Comparison of ENCODE assay signal across 23 mouse cellular contexts in genomic region chr5:92245483-92245882, GRCm38 (mm10). TPM values are rescaled to one million over a fixed set of nuclear protein-coding genes. Genes with fewer than 3 reads are reported as not detected.
DNase-seq lines count a peak whose midpoint lies in the region; ATAC-seq lines count a peak whose summit lies in the region.
"Had no signal": no experiment of that assay in that cellular context is flagged by ENCODE, and none has a peak within 500 bp of the region (broad histone marks: within the 10 kb centered on the region; RNA-seq: fewer than 3 reads in every experiment).

No protein-coding gene starts in this region.

- H3K9me3 ChIP-seq in midbrain, embryonic 15.5 days: no peaks in the 10 kb centered on the region
- H3K9me3 ChIP-seq: forebrain, embryonic 10.5 days had no signal

- peak; percentile 18 to 28 for DNase-seq in spleen, postnatal 36 days (ENCODE audit: low spot score in 2 of 2)
- DNase-seq in spleen, postnatal 4 days (ENCODE audit: low spot score in 2 of 2): no peak
- peak; percentile 45 for DNase-seq in induced T-regulatory cell, adult 2 months (ENCODE audit: low read depth)
- peak; percentile 8 for DNase-seq in skeletal muscle tissue, adult 2 months (ENCODE audit: low read depth, low spot score)
- no peak for DNase-seq in gastrocnemius, postnatal 4 days (ENCODE audit: low spot score in 2 of 2)
- DNase-seq in right cerebral cortex, postnatal 10 days (ENCODE audit: low spot score in 2 of 2): no peak
- DNase-seq in right cerebral cortex, postnatal 14 days: no peak
- DNase-seq: cerebellum, postnatal 25 days; heart, adult 11 months; kidney, adult 9 months; lung, adult 2 months had no signal

- H3K4me1 ChIP-seq in midbrain, embryonic 15.5 days: no peaks in the 10 kb centered on the region
- H3K4me1 ChIP-seq: embryonic facial prominence, embryonic 13.5 days; forebrain, embryonic 10.5 days; heart, embryonic 15.5 days; hindbrain, embryonic 15.5 days; midbrain, embryonic 12.5 days had no signal

- no peak overlapping the region for H3K27ac ChIP-seq in midbrain, embryonic 15.5 days
- H3K27ac ChIP-seq: embryonic facial prominence, embryonic 13.5 days; forebrain, embryonic 10.5 days; heart, embryonic 15.5 days; hindbrain, embryonic 15.5 days; midbrain, embryonic 12.5 days had no signal

- no peak for ATAC-seq in midbrain, embryonic 15.5 days (replicated peaks)
- ATAC-seq: Patski had no signal

- no peaks in the 10 kb centered on the region for H3K36me3 ChIP-seq in midbrain, embryonic 15.5 days (replicated peaks)
- H3K36me3 ChIP-seq: embryonic facial prominence, embryonic 13.5 days; forebrain, embryonic 10.5 days; heart, embryonic 15.5 days; hindbrain, embryonic 15.5 days; midbrain, embryonic 12.5 days had no signal

- H3K4me2 ChIP-seq in midbrain, embryonic 15.5 days: no peak overlapping the region
- H3K4me2 ChIP-seq: embryonic facial prominence, embryonic 13.5 days; heart, embryonic 15.5 days; hindbrain, embryonic 15.5 days; midbrain, embryonic 12.5 days had no signal

- no peak overlapping the region for H3K9ac ChIP-seq in midbrain, embryonic 15.5 days
- H3K9ac ChIP-seq: embryonic facial prominence, embryonic 13.5 days; heart, embryonic 15.5 days; hindbrain, embryonic 15.5 days; midbrain, embryonic 12.5 days had no signal

- no peak overlapping the region for H3K4me3 ChIP-seq in midbrain, embryonic 15.5 days
- H3K4me3 ChIP-seq: embryonic facial prominence, embryonic 13.5 days; forebrain, embryonic 10.5 days; heart, embryonic 15.5 days; hindbrain, embryonic 15.5 days; midbrain, embryonic 12.5 days had no signal

- 90% methylated on average over 9 of the region's 9 CpGs for WGBS in midbrain, embryonic 15.5 days

- no peaks in the 10 kb centered on the region for H3K27me3 ChIP-seq in midbrain, embryonic 15.5 days (replicated peaks)
- H3K27me3 ChIP-seq: embryonic facial prominence, embryonic 13.5 days; heart, embryonic 15.5 days; hindbrain, embryonic 15.5 days; midbrain, embryonic 12.5 days; Patski had no signal

RNA-seq across cellular contexts. Expression of gene Ppef2, which starts 10.6 kb away (rescaled TPM):
- under 1 TPM; 0.08 to 0.29 TPM for total RNA-seq in gastrocnemius, postnatal 4 days (2021)
- polyA plus RNA-seq in midbrain, embryonic 15.5 days (2015; fragmentation: Nextera tagmentation; extraction: Ambion mirVana): 0.50 and 0.99 TPM in 2 replicates
- total RNA-seq: adrenal gland, adult 18-20 months had no signal
- polyA plus RNA-seq: forebrain, embryonic 10.5 days; heart, embryonic 15.5 days had no signal

RNA-seq across cellular contexts. Expression of gene U90926, which starts 30.3 kb away (rescaled TPM):
- not detected for total RNA-seq in gastrocnemius, postnatal 4 days (2021)
- not detected in 2 replicates for polyA plus RNA-seq in midbrain, embryonic 15.5 days (2015; fragmentation: Nextera tagmentation; extraction: Ambion mirVana)
- total RNA-seq: adrenal gland, adult 18-20 months; left cerebral cortex, adult 18-20 months had no signal
- polyA plus RNA-seq: embryonic facial prominence, embryonic 13.5 days; forebrain, embryonic 10.5 days; heart, embryonic 15.5 days; hindbrain, embryonic 15.5 days; limb, embryonic 14.5 days; lung, adult 2 months; midbrain, embryonic 12.5 days; neural tube, embryonic 14.5 days; stomach, embryonic 14.5 days had no signal

RNA-seq across cellular contexts. Expression of gene Naaa, which starts 32.5 kb away (rescaled TPM):
- 10 to 100 TPM; 16.6 to 16.7 TPM for total RNA-seq in gastrocnemius, postnatal 4 days (2021)
- polyA plus RNA-seq in midbrain, embryonic 15.5 days (2015; fragmentation: Nextera tagmentation; extraction: Ambion mirVana): 16.4 and 17.7 TPM in 2 replicates

Comparison
In these comparisons a context has a peak if more than half of its experiments do, and no peak if none do; other contexts are left out.
1. DNase-seq: peak in spleen, postnatal 36 days (2 of 2), induced T-regulatory cell, adult 2 months (single experiment) and skeletal muscle tissue, adult 2 months (single experiment); none in spleen, postnatal 4 days (0 of 2), gastrocnemius, postnatal 4 days (0 of 2), right cerebral cortex, postnatal 10 days (0 of 2) and right cerebral cortex, postnatal 14 days (single experiment).